Mouse (Mus musculus): Measurements from ENCODE around the gene 2900026A02Rik. TPM values are rescaled to one million over a fixed set of nuclear protein-coding genes. Genes with fewer than 3 reads are reported as not detected.
A peak's percentile ranks its signal among the peaks of the same experiment; 100 is the strongest.

Gene 2900026A02Rik
- total and polyA plus RNA-seq, 2 experiments, result 8.0 to 29.2 TPM

DNA sequence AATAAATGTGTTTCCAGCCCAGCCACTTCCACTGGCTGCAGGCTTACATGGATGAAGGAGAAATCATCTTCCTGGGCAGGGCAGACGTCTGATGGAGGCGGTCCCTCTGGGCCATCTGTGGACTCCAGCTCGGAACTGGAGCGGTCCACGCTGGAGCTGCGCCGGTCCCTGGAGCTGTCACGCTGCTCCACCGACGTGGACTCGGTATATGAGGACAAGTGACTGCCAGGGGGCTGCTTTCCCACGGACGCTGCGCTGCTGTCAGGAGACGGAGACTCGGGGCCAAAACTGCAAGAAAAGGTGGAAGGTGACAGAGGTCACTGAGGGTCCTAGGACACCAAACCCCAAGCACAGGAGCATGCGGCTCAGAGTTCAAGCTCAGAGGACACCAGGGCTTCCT is 123.5 kb downstream of the 2900026A02Rik start:
- WGBS, result 97% methylated on average over 17 of the region's 17 CpGs
- TF ChIP-seq CTCF (IDR thresholded peaks at IDR 0.05; ENCODE audit: low read depth, low read length) (no peak), POLR2A (IDR thresholded peaks at IDR 0.05; ENCODE audit: extremely low read depth, insufficient read depth, low read length) (no peak)

GRCm38 (mm10) chr5:113095456-113095855 is 125.6 kb downstream of the 2900026A02Rik start:
- 95% methylated on average over 18 of the region's 18 CpGs for WGBS
- Histone ChIP-seq H3K4me1 (ENCODE audit: control insufficient read depth, insufficient read depth, low read length) (no peaks in the 10 kb centered on the region), H3K9ac (ENCODE audit: low read depth, low read length) (no peak overlapping the region), H3K79me2 (ENCODE audit: control insufficient read depth, insufficient read depth, low read length) (0 out of 2 replicates have a peak, but pooled peaks cover 3% of the 10 kb centered on the region), H3K4me3 (ENCODE audit: insufficient read depth, low read depth, low read length) (no peak overlapping the region), H3K36me3 (ENCODE audit: control insufficient read depth, insufficient read depth, low read length) (peaks cover 49% of the 10 kb centered on the region), H3K27me3 (ENCODE audit: control insufficient read depth, insufficient read depth, low read length) (no peaks in the 10 kb centered on the region), H3K27ac (replicated peaks; ENCODE audit: insufficient read depth, low read depth, low read length) (no peak overlapping the region)
- DNase-seq (ENCODE audit: extremely low read depth, low read depth, low spot score), result no peak
- TF ChIP-seq POLR2A (IDR thresholded peaks at IDR 0.05; ENCODE audit: extremely low read depth, insufficient read depth, low read length) (no peak), CTCF (IDR thresholded peaks at IDR 0.05; ENCODE audit: low read depth, low read length) (no peak)

More for the DNA sequence above, 123.5 kb downstream of the 2900026A02Rik start:
- no peak for DNase-seq (ENCODE audit: extremely low read depth, low read depth, low spot score)
- H3K27me3 ChIP-seq (ENCODE audit: control insufficient read depth, insufficient read depth, low read length), result no peaks in the 10 kb centered on the region
- H3K27ac ChIP-seq (replicated peaks; ENCODE audit: insufficient read depth, low read depth, low read length), result no peak overlapping the region
- no peaks in the 10 kb centered on the region for H3K4me1 ChIP-seq (ENCODE audit: control insufficient read depth, insufficient read depth, low read length)
- H3K4me3 ChIP-seq (ENCODE audit: insufficient read depth, low read depth, low read length), result no peak overlapping the region
- 0 out of 2 replicates have a peak, but pooled peaks cover 3% of the 10 kb centered on the region for H3K79me2 ChIP-seq (ENCODE audit: control insufficient read depth, insufficient read depth, low read length)
- H3K36me3 ChIP-seq (ENCODE audit: control insufficient read depth, insufficient read depth, low read length), result peaks cover 39% of the 10 kb centered on the region
- no peak overlapping the region for H3K9ac ChIP-seq (ENCODE audit: low read depth, low read length)

DNA sequence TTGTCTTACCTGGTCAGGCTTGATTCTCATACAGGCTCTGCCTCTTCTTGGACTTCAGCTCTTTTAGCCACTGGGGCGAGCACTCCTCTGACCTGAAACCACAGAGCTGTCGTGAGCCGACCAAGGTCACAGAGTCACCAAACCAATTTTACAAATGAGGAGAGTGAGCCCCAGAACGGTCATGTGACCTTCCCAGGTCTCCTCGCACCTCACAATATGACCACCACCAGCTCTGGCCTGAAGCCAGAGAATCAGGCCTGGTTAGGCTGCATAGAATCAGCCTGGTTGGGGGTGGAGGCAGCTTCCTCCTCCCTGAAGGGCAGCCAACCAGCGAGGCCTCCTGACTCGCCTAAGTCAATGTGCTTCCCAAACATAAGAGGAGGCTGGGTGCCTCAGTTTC is 128.6 kb downstream of the 2900026A02Rik start:
- Histone ChIP-seq H3K4me1 (ENCODE audit: control insufficient read depth, insufficient read depth, low read length) (no peaks in the 10 kb centered on the region), H3K9ac (ENCODE audit: low read depth, low read length) (no peak overlapping the region), H3K36me3 (ENCODE audit: control insufficient read depth, insufficient read depth, low read length) (peaks cover 52% of the 10 kb centered on the region), H3K27ac (replicated peaks; ENCODE audit: insufficient read depth, low read depth, low read length) (no peak overlapping the region), H3K79me2 (ENCODE audit: control insufficient read depth, insufficient read depth, low read length) (no peaks in the 10 kb centered on the region), H3K27me3 (ENCODE audit: control insufficient read depth, insufficient read depth, low read length) (no peaks in the 10 kb centered on the region), H3K4me3 (ENCODE audit: insufficient read depth, low read depth, low read length) (no peak overlapping the region)
- TF ChIP-seq CTCF (IDR thresholded peaks at IDR 0.05; ENCODE audit: low read depth, low read length) (no peak), POLR2A (IDR thresholded peaks at IDR 0.05; ENCODE audit: extremely low read depth, insufficient read depth, low read length) (no peak)
- no peak for DNase-seq (ENCODE audit: extremely low read depth, low read depth, low spot score)
- 76% methylated on average over 7 of the region's 7 CpGs for WGBS

DNA sequence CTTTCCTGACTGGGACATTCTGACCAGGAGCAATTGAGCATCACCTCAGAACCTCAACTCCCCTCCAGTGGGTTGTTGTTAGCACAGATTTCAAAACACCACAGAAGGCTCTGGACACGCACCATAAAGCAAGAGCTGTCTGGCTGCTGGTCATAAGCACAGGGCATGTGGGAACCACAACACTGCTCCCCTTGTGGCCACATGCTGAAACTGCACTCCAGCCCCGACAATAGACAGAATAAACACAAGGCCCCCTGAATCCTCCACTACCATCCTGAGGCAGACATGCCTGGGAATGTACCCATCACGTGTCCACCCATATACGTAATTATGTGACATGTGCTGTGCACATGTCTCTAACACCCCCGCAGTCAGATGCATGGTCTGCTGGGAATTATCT is 129.9 kb downstream of the 2900026A02Rik start:
- Histone ChIP-seq H3K27ac (replicated peaks; ENCODE audit: insufficient read depth, low read depth, low read length) (no peak overlapping the region), H3K36me3 (ENCODE audit: control insufficient read depth, insufficient read depth, low read length) (peaks cover 40% of the 10 kb centered on the region), H3K9ac (ENCODE audit: low read depth, low read length) (no peak overlapping the region), H3K4me1 (ENCODE audit: control insufficient read depth, insufficient read depth, low read length) (0 out of 2 replicates have a peak, but pooled peaks cover under 1% of the 10 kb centered on the region), H3K27me3 (ENCODE audit: control insufficient read depth, insufficient read depth, low read length) (no peaks in the 10 kb centered on the region), H3K79me2 (ENCODE audit: control insufficient read depth, insufficient read depth, low read length) (no peaks in the 10 kb centered on the region), H3K4me3 (ENCODE audit: insufficient read depth, low read depth, low read length) (no peak overlapping the region)
- peak; percentile 78 for TF ChIP-seq CTCF (IDR thresholded peaks at IDR 0.05; ENCODE audit: low read depth, low read length)
- TF ChIP-seq POLR2A (IDR thresholded peaks at IDR 0.05; ENCODE audit: extremely low read depth, insufficient read depth, low read length), result no peak
- 74% methylated on average over 5 of the region's 5 CpGs for WGBS
- no peak for DNase-seq (ENCODE audit: extremely low read depth, low read depth, low spot score)

- Histone ChIP-seq H3K36me3 (ENCODE audit: control insufficient read depth, insufficient read depth, low read length) (peaks cover 36% of the 10 kb centered on the region), H3K79me2 (ENCODE audit: control insufficient read depth, insufficient read depth, low read length) (no peaks in the 10 kb centered on the region), H3K4me1 (ENCODE audit: control insufficient read depth, insufficient read depth, low read length) (0 out of 2 replicates have a peak, but pooled peaks cover 2% of the 10 kb centered on the region), H3K27me3 (ENCODE audit: control insufficient read depth, insufficient read depth, low read length) (no peaks in the 10 kb centered on the region), H3K4me3 (ENCODE audit: insufficient read depth, low read depth, low read length) (no peak overlapping the region), H3K9ac (ENCODE audit: low read depth, low read length) (no peak overlapping the region), H3K27ac (replicated peaks; ENCODE audit: insufficient read depth, low read depth, low read length) (no peak overlapping the region)
- no peak for DNase-seq (ENCODE audit: extremely low read depth, low read depth, low spot score)
- 92% methylated on average over 11 of the region's 11 CpGs for WGBS
- no peak for TF ChIP-seq POLR2A (IDR thresholded peaks at IDR 0.05; ENCODE audit: extremely low read depth, insufficient read depth, low read length)
- peak; percentile 10; the same call in 1 of the 2 replicates for TF ChIP-seq CTCF (IDR thresholded peaks at IDR 0.05; ENCODE audit: low read depth, low read length)
Observed at GRCm38 (mm10) chr5:113090750-113091149, 130.3 kb downstream of the 2900026A02Rik start.

DNA sequence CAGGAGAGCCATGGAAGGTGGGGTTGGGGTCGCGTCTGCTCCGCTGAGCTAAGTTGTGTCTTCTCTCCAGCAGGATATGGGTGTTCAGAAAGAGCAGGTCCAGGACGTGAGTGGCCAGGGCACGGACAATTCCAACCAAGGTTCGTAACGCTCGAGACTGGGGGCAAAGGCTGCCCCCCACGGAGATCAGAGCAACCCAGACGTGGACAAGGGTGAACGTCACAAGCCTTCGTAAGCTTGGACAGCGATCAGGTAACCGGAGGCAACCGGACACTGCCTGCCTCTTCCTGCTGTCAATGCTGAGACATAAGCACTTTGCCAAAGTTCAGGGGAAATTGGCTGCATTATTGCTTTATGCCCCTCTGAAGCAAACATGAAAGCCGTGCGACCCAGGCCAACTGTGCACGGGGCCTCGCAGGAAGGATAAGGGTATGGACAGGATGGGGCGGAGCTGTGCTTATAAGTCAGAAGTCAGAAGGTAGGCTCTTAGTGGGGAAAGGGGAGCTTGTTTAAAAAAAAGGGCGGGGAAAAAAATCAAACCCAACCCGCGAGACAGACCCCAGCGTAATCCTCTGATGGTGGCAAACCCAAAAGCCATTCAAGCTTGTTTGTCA is 130.9 kb downstream of the 2900026A02Rik start:
- Histone ChIP-seq H3K4me3 (ENCODE audit: insufficient read depth, low read depth, low read length) (no peak overlapping the region), H3K9ac (ENCODE audit: low read depth, low read length) (no peak overlapping the region), H3K27ac (replicated peaks; ENCODE audit: insufficient read depth, low read depth, low read length) (no peak overlapping the region), H3K79me2 (ENCODE audit: control insufficient read depth, insufficient read depth, low read length) (no peaks in the 10 kb centered on the region), H3K4me1 (ENCODE audit: control insufficient read depth, insufficient read depth, low read length) (0 out of 2 replicates have a peak, but pooled peaks cover 2% of the 10 kb centered on the region), H3K36me3 (ENCODE audit: control insufficient read depth, insufficient read depth, low read length) (peaks cover 32% of the 10 kb centered on the region), H3K27me3 (ENCODE audit: control insufficient read depth, insufficient read depth, low read length) (no peaks in the 10 kb centered on the region)
- no peak for DNase-seq (ENCODE audit: extremely low read depth, low read depth, low spot score)
- TF ChIP-seq CTCF (IDR thresholded peaks at IDR 0.05; ENCODE audit: low read depth, low read length) (no peak), POLR2A (IDR thresholded peaks at IDR 0.05; ENCODE audit: extremely low read depth, insufficient read depth, low read length) (no peak)
- WGBS, result 94% methylated on average over 24 of the region's 24 CpGs
